Mouse (Mus musculus) stomach, embryonic 15.5 days (tissue): ENCODE data around the gene Lrrc4. TPM values are rescaled to one million over a fixed set of nuclear protein-coding genes. Genes with fewer than 3 reads are reported as not detected.

Experiments used
- ATAC-seq: fragments of 200-750 bp; cut with Nextera tagmentation; 2 replicates; pipeline ENCODE4 v1.8.0; 2017; ENCODE audit warnings: low read depth, moderate number of reproducible peaks, moderate TSS enrichment; ENCODE audit not compliant: insufficient read depth, low FRiP score
- H3K27ac ChIP-seq: fragments of 300-500 bp; sonication (generic); 2 replicates; pipeline ENCODE4 v1.5.1; 2015; ENCODE audit warnings: mild to moderate bottlenecking, inconsistent platforms
- H3K27me3 ChIP-seq: fragments of 300-500 bp; sonication (generic); replicated peaks from 2 replicates; pipeline ENCODE4 v1.6.1; 2015; ENCODE audit warnings: inconsistent platforms
- H3K36me3 ChIP-seq: fragments of 300-500 bp; sonication (generic); 2 replicates; pipeline ENCODE4 v1.6.1; 2015; ENCODE audit warnings: inconsistent platforms
- H3K4me1 ChIP-seq: fragments of 300-500 bp; sonication (generic); 2 replicates; pipeline ENCODE4 v1.6.1; 2015; ENCODE audit warnings: inconsistent platforms
- H3K4me2 ChIP-seq: fragments of 300-500 bp; sonication (generic); 2 replicates; pipeline ENCODE4 v1.6.1; 2015; ENCODE audit warnings: mild to moderate bottlenecking, inconsistent platforms
- H3K4me3 ChIP-seq: fragments of 300-500 bp; sonication (generic); replicated peaks from 2 replicates; pipeline ENCODE4 v1.5.1; 2015; ENCODE audit warnings: inconsistent platforms
- H3K9ac ChIP-seq: fragments of 300-500 bp; sonication (generic); 2 replicates; pipeline ENCODE4 v1.6.1; 2015; ENCODE audit warnings: inconsistent platforms
- H3K9me3 ChIP-seq: fragments of 300-500 bp; sonication (generic); 2 replicates; pipeline ENCODE4 v1.6.1; 2016; ENCODE audit warnings: inconsistent platforms
- WGBS: fragments of 180-500 bp; shearing (Covaris S2); methylation state at CpG from one replicate; pipeline ENCODE4 v1.1.7; 2015; 5-methylcytosine and 5-hydroxymethylcytosine counted together
- polyA plus RNA-seq: library from polyadenylated mRNA; unstranded; fragments of >200 nt; fragmentation: Nextera tagmentation; extraction: Ambion mirVana; gene quantifications from 2 replicates; pipeline ENCODE4 v1.2.1, GENCODE M21; 2015

Lrrc4 gene
- polyA plus RNA-seq, 1 experiment from 2014 or later = 0.41 TPM

DNA sequence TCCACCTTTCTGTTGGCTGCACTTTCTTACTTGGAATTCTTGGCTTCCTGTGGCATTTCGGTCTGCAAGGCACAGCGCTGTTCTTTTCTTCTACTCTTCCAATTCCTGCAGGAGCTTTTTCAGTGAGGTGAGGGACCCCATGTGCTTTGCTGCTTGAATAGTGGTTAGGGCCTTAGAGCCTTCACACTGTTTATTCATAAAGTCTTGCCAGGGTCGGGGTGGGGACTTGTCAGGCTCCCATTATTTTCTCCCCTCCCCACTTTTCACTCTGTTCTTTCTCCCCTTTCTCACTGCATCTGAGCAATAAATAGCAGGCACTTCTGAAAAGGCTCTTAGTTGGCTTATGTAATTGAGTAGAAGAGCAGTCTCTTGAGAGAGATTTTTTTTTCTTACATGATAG is 213.2 kb downstream of the Lrrc4 start:
- peaks cover 15% of the 10 kb centered on the region for H3K4me1 ChIP-seq
- WGBS = 43% methylated on average over 3 of the region's 3 CpGs
- ATAC-seq = no peak
- no peaks in the 10 kb centered on the region for H3K27me3 ChIP-seq
- H3K4me2 ChIP-seq = no peak overlapping the region
- H3K4me3 ChIP-seq = no peak overlapping the region
- no peak overlapping the region for H3K27ac ChIP-seq
- H3K9me3 ChIP-seq = no peaks in the 10 kb centered on the region
- no peak overlapping the region for H3K9ac ChIP-seq
- H3K36me3 ChIP-seq = no peaks in the 10 kb centered on the region

DNA sequence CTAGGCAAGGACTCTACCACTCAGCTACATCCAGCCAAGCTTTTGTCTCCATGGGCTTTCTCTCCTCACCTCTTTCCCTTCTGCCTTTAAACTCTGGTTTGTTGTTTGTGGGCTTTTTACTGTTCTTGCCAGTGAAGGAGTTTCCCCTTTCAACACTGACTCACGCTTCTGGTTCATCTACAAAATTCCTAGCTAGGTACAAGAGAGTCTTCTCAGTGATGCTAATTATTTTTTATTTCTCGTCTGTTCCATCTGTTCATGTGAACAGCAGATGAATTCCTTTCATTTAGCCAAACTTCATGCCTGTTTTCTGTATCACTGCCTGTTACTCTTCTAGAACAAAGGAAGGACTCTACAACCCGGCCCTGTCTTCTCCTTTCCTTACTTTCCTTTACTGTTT is 215.6 kb downstream of the Lrrc4 start:
- H3K36me3 ChIP-seq = no peaks in the 10 kb centered on the region
- H3K27me3 ChIP-seq = no peaks in the 10 kb centered on the region
- H3K4me1 ChIP-seq = peaks cover 15% of the 10 kb centered on the region
- H3K27ac ChIP-seq = no peak overlapping the region
- 67% methylated on average over 3 of the region's 3 CpGs for WGBS
- no peak overlapping the region for H3K4me3 ChIP-seq
- no peak for ATAC-seq
- H3K4me2 ChIP-seq = no peak overlapping the region
- no peaks in the 10 kb centered on the region for H3K9me3 ChIP-seq
- H3K9ac ChIP-seq = no peak overlapping the region

DNA sequence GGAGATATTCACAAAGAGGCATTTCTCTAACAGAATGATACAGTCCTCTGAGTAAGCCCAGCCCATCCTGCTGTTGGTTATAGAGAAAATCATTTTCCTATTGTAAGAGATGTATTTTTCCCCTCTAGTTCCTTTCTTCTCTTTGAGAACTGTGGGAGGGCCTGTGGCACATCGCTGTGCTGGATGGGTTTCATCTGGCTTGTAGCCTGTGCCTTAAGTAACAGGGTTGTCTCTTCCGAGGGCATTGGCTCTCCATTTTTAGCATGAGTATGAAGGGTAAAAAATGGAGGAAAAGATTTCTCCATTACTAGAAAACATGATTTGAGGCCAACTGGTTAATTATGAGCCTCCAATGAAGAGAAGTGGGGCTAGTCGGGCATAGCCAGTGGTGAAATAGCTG is 216.1 kb downstream of the Lrrc4 start:
- ATAC-seq = no peak
- no peaks in the 10 kb centered on the region for H3K9me3 ChIP-seq
- H3K4me3 ChIP-seq = no peak overlapping the region
- no peak overlapping the region for H3K27ac ChIP-seq
- WGBS = 83% methylated on average over 3 of the region's 3 CpGs
- H3K4me2 ChIP-seq = no peak overlapping the region
- no peak overlapping the region for H3K9ac ChIP-seq
- no peaks in the 10 kb centered on the region for H3K27me3 ChIP-seq
- peaks cover 15% of the 10 kb centered on the region for H3K4me1 ChIP-seq
- no peaks in the 10 kb centered on the region for H3K36me3 ChIP-seq

DNA sequence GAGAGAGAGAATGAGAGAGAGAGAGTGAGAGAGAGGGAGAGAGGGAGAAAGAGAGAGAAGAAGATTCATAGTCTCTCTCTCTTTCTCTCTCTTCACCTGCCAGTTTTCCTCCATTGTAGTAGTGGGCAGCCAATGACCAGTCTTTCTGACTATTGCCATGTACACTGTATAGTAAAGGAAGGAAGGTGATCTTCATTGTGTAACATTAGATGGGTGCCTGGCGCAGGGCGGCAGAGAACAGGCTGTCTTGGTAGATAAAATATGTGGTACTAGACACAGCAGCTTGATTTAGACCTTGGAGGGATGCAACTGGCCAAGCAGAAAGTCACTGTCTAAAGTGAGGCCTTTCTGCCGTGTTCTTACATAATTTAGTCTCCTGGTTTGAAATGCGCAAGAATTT is 216.7 kb downstream of the Lrrc4 start:
- H3K9me3 ChIP-seq = no peaks in the 10 kb centered on the region
- H3K27ac ChIP-seq = no peak overlapping the region
- ATAC-seq = no peak
- H3K4me2 ChIP-seq = no peak overlapping the region
- 87% methylated on average over 4 of the region's 4 CpGs for WGBS
- H3K4me3 ChIP-seq = no peak overlapping the region
- no peak overlapping the region for H3K9ac ChIP-seq
- H3K4me1 ChIP-seq = peaks cover 15% of the 10 kb centered on the region
- no peaks in the 10 kb centered on the region for H3K27me3 ChIP-seq
- H3K36me3 ChIP-seq = no peaks in the 10 kb centered on the region

DNA sequence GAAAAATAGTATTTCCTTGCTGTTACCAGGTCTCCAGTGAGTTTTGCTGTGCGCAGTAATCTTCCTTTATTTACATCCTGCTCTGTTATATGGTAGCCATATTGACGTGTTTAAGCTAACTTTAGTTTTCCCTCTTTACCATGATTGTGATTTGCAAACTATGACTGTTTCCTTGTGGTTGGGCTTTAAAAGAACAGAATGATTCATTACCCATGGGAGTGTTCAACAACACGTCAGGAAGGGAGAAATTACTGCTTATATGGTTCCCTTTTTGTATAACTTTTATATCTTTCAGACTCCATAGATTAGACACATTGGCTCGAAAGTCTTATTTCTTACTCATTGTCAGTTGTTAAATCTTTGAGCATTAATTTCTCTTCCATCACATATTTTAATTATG is 218.1 kb downstream of the Lrrc4 start:
- Histone ChIP-seq H3K27ac (no peak overlapping the region), H3K27me3 (no peaks in the 10 kb centered on the region), H3K9ac (no peak overlapping the region), H3K9me3 (no peaks in the 10 kb centered on the region), H3K4me1 (peaks cover 4% of the 10 kb centered on the region; the same call in 1 of the 2 replicates), H3K4me3 (no peak overlapping the region), H3K4me2 (no peak overlapping the region), H3K36me3 (no peaks in the 10 kb centered on the region)
- no peak for ATAC-seq
- WGBS = 53% methylated on average over 4 of the region's 4 CpGs

Other genes with a start within 250 kb of the Lrrc4 start
- not detected in 2 replicates for gene Lep, start 228.5 kb upstream of the Lrrc4 start, polyA plus RNA-seq